ENCODE assay signal across 8 mouse cellular contexts in the genomic region with DNA sequence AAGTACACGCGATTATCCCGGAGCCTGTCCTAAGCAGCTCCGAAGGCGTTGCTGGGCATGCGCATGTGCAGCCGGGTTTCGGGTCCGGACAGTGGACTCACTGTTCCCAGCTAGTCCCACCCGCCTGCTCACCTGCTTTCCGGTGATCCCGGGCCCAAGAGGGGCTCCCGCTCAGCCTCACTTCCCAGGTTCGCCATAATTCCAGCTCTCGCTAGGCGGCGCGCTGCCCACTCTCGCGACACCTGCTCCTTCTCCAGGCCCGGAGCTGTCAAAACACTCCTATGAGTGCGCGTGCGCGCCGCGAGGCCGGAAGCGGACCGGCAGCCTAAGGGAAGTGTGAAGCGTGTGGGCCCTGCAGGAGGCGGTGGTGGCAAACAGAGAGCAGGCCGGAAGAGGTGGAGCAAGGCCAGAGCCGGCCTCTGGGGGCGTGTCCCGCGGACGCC. TPM values are rescaled to one million over a fixed set of nuclear protein-coding genes. Genes with fewer than 3 reads are reported as not detected.
DNase-seq lines count a peak whose midpoint lies in the region; ATAC-seq and TF ChIP-seq lines count a peak whose summit lies in the region.
"Not testable (repeated sequence)": the region's sequence is repeated elsewhere in the genome, so short reads cannot be mapped to it uniquely, and the experiment has no call there.

No protein-coding gene starts in this region.

- 0 out of 2 replicates have a peak overlapping the region, but pooled peaks have one; percentile 33 for H3K27ac ChIP-seq in embryonic facial prominence, embryonic 13.5 days
- peak overlapping the region; percentile 67 for H3K27ac ChIP-seq in heart, adult 2 months
- not testable (repeated sequence) for H3K27ac ChIP-seq in limb, embryonic 13.5 days
- peak overlapping the region; percentile 76 for H3K27ac ChIP-seq in midbrain, embryonic 16.5 days (ENCODE audit: low read length)

- peak overlapping the region; percentile 78 for H3K4me2 ChIP-seq in embryonic facial prominence, embryonic 13.5 days
- peak overlapping the region; percentile 81 for H3K4me2 ChIP-seq in limb, embryonic 13.5 days (replicated peaks)
- H3K4me2 ChIP-seq in midbrain, embryonic 16.5 days (ENCODE audit: low read length), result peak overlapping the region; percentile 59

- under 1% methylated on average over 38 of the region's 38 CpGs for WGBS in embryonic facial prominence, embryonic 13.5 days
- WGBS in heart, adult 2 months, result under 1% methylated on average over 37 of the region's 38 CpGs
- WGBS in limb, embryonic 13.5 days, result under 1% methylated on average over 38 of the region's 38 CpGs
- WGBS in midbrain, embryonic 16.5 days, result 0% methylated on average over 33 of the region's 38 CpGs

- H3K36me3 ChIP-seq in embryonic facial prominence, embryonic 13.5 days; heart, adult 2 months (ENCODE audit: control insufficient read depth, insufficient read depth, low read length); limb, embryonic 13.5 days; midbrain, embryonic 16.5 days (ENCODE audit: control insufficient read depth, insufficient read depth, low read length): not testable (repeated sequence)

- intact Hi-C loops in heart, adult 2 months (cut with DNase I), result loop anchor here (1.0 to 5.0 kb wide), 2 partner anchors 47 to 55 kb away; a partner anchor contains a TSS

- 0 out of 2 replicates have a peak, but pooled peaks have one; percentile 33 for TF ChIP-seq EP300 in heart, adult 2 months (IDR thresholded peaks at IDR 0.05; ENCODE audit: insufficient read depth, low read depth, low read length)

- TF ChIP-seq POLR2A in heart, adult 2 months (IDR thresholded peaks at IDR 0.05; ENCODE audit: insufficient read depth, low read depth, low read length), result peak; percentile 46

- H3K4me3 ChIP-seq in embryonic facial prominence, embryonic 13.5 days, result peak overlapping the region; percentile 57
- peak overlapping the region; percentile 56 for H3K4me3 ChIP-seq in heart, adult 2 months
- peak overlapping the region; percentile 57 for H3K4me3 ChIP-seq in limb, embryonic 13.5 days
- H3K4me3 ChIP-seq in midbrain, embryonic 16.5 days (ENCODE audit: low read depth, low read length), result peak overlapping the region; percentile 60

- peak; percentile 100 for ATAC-seq in embryonic facial prominence, embryonic 13.5 days (ENCODE audit: insufficient number of reproducible peaks, insufficient read depth, low FRiP score, low TSS enrichment, low read depth)
- ATAC-seq in limb, embryonic 13.5 days (ENCODE audit: low FRiP score, low read depth), result peak; percentile 100
- peak; percentile 99 for ATAC-seq in midbrain, embryonic 16.5 days

- not testable (repeated sequence) for H3K4me1 ChIP-seq in embryonic facial prominence, embryonic 13.5 days; heart, adult 2 months (ENCODE audit: control insufficient read depth, insufficient read depth, low read length); limb, embryonic 13.5 days
- H3K4me1 ChIP-seq in midbrain, embryonic 16.5 days (ENCODE audit: control insufficient read depth, insufficient read depth, low read length), result peaks cover 10% of the 10 kb centered on the region

- DNase-seq in 3134 (ENCODE audit: extremely low read depth, insufficient read length, low spot score), result peak; percentile 99
- DNase-seq in adrenal gland, postnatal 36 days, result peak; percentile 97 to 98
- peak; percentile 96 to 99 for DNase-seq in heart, adult 2 months
- peak; percentile 99 to 100 for DNase-seq in kidney, adult 8-10 months
- peak; percentile 94 to 98 for DNase-seq in spleen, postnatal 10 days (ENCODE audit: low spot score in 2 of 2)

- TF ChIP-seq CTCF in heart, adult 2 months (IDR thresholded peaks at IDR 0.05), result peak; percentile 66

- not testable (repeated sequence) for H3K79me2 ChIP-seq in heart, adult 2 months (replicated peaks; ENCODE audit: control insufficient read depth, insufficient read depth, low read length)

- H3K9ac ChIP-seq in embryonic facial prominence, embryonic 13.5 days, result peak overlapping the region; percentile 69
- peak overlapping the region; percentile 81 for H3K9ac ChIP-seq in heart, adult 2 months (ENCODE audit: low read depth, low read length)
- peak overlapping the region; percentile 65 for H3K9ac ChIP-seq in limb, embryonic 13.5 days
- H3K9ac ChIP-seq in midbrain, embryonic 16.5 days (ENCODE audit: low read depth, low read length), result peak overlapping the region; percentile 67

- H3K9me3 ChIP-seq in embryonic facial prominence, embryonic 13.5 days; limb, embryonic 13.5 days; midbrain, embryonic 16.5 days (replicated peaks; ENCODE audit: control insufficient read depth, low read length, poor library complexity, severe bottlenecking): not testable (repeated sequence)

- not testable (repeated sequence) for H3K27me3 ChIP-seq in embryonic facial prominence, embryonic 13.5 days; heart, adult 2 months (ENCODE audit: control insufficient read depth, insufficient read depth, low read length); limb, embryonic 13.5 days; midbrain, embryonic 16.5 days (ENCODE audit: control insufficient read depth, insufficient read depth, low read depth, low read length)

RNA-seq across cellular contexts. Expression of a gene that starts 8.5 kb away (rescaled TPM):
- total RNA-seq in adrenal gland, postnatal 36 days (2021), result under 1 TPM in 1 of 2 experiments, not detected in 1; 0.13 TPM
- polyA plus RNA-seq in embryonic facial prominence, embryonic 13.5 days (2015; fragmentation: Nextera tagmentation; extraction: Ambion mirVana), result 0.17 and 0.40 TPM in 2 replicates
- under 1 TPM in 1 of 2 experiments, not detected in 1; 0.23 TPM for total RNA-seq in heart, adult 2 months (2021)
- 0.06 TPM in 2 replicates for polyA plus RNA-seq in heart, adult 2 months (2012; rRNA removed)
- polyA plus RNA-seq in limb, embryonic 13.5 days (2015; fragmentation: Nextera tagmentation; extraction: Ambion mirVana), result 0.28 and 0.37 TPM in 2 replicates
- 0.62 TPM in 2 replicates for polyA plus RNA-seq in midbrain, embryonic 16.5 days (2015; fragmentation: Nextera tagmentation; extraction: Ambion mirVana)

RNA-seq across cellular contexts. Expression of a gene that starts 47.1 kb away (rescaled TPM):
- total RNA-seq in adrenal gland, postnatal 36 days (2021), result 1 to 10 TPM; 4.9 to 5.2 TPM
- polyA plus RNA-seq in embryonic facial prominence, embryonic 13.5 days (2015; fragmentation: Nextera tagmentation; extraction: Ambion mirVana), result 11.3 and 12.8 TPM in 2 replicates
- 10 to 100 TPM; 73.8 to 93.5 TPM for total RNA-seq in heart, adult 2 months (2021)
- 14.6 and 37.3 TPM in 2 replicates for polyA plus RNA-seq in heart, adult 2 months (2012; rRNA removed)
- 8.5 and 10.5 TPM in 2 replicates for polyA plus RNA-seq in limb, embryonic 13.5 days (2015; fragmentation: Nextera tagmentation; extraction: Ambion mirVana)
- 15.9 and 17.5 TPM in 2 replicates for polyA plus RNA-seq in midbrain, embryonic 16.5 days (2015; fragmentation: Nextera tagmentation; extraction: Ambion mirVana)

RNA-seq across cellular contexts. Expression of a gene that starts 47.2 kb away (rescaled TPM):
- total RNA-seq in adrenal gland, postnatal 36 days (2021), result 10 to 100 TPM; 20.0 to 20.4 TPM
- 8.5 and 11.0 TPM in 2 replicates for polyA plus RNA-seq in embryonic facial prominence, embryonic 13.5 days (2015; fragmentation: Nextera tagmentation; extraction: Ambion mirVana)
- total RNA-seq in heart, adult 2 months (2021), result 10 to 100 TPM; 16.1 to 18.9 TPM
- polyA plus RNA-seq in heart, adult 2 months (2012; rRNA removed), result 4.9 and 12.6 TPM in 2 replicates
- 6.9 and 7.7 TPM in 2 replicates for polyA plus RNA-seq in limb, embryonic 13.5 days (2015; fragmentation: Nextera tagmentation; extraction: Ambion mirVana)
- 11.0 and 12.0 TPM in 2 replicates for polyA plus RNA-seq in midbrain, embryonic 16.5 days (2015; fragmentation: Nextera tagmentation; extraction: Ambion mirVana)

RNA-seq across cellular contexts. Expression of a gene that starts 55.8 kb away (rescaled TPM):
- 10 to 100 TPM; 27.4 to 35.7 TPM for total RNA-seq in adrenal gland, postnatal 36 days (2021)
- polyA plus RNA-seq in embryonic facial prominence, embryonic 13.5 days (2015; fragmentation: Nextera tagmentation; extraction: Ambion mirVana), result 0.65 and 0.96 TPM in 2 replicates
- 10 to 100 TPM; 62.6 to 66.9 TPM for total RNA-seq in heart, adult 2 months (2021)
- polyA plus RNA-seq in heart, adult 2 months (2012; rRNA removed), result 16.2 and 32.9 TPM in 2 replicates
- 1.5 and 1.6 TPM in 2 replicates for polyA plus RNA-seq in limb, embryonic 13.5 days (2015; fragmentation: Nextera tagmentation; extraction: Ambion mirVana)
- polyA plus RNA-seq in midbrain, embryonic 16.5 days (2015; fragmentation: Nextera tagmentation; extraction: Ambion mirVana), result 4.1 and 5.2 TPM in 2 replicates
